Mouse (Mus musculus) mesoderm, embryonic 11.5 days (tissue): ENCODE results near the gene Rabif.
"Not testable (repeated sequence)": the region's sequence is repeated elsewhere in the genome, so short reads cannot be mapped to it uniquely, and the experiment has no call there.

Experiments used
- DNase-seq: peaks from one replicate; pipeline ENCODE4 v3.0.0-alpha.2; 2012; ENCODE audit warnings: low read depth, low spot score

Rabif gene

GRCm38 (mm10) chr1:134512584-134512983 is 18.1 kb downstream of the Rabif start:
- no peak for DNase-seq

DNA sequence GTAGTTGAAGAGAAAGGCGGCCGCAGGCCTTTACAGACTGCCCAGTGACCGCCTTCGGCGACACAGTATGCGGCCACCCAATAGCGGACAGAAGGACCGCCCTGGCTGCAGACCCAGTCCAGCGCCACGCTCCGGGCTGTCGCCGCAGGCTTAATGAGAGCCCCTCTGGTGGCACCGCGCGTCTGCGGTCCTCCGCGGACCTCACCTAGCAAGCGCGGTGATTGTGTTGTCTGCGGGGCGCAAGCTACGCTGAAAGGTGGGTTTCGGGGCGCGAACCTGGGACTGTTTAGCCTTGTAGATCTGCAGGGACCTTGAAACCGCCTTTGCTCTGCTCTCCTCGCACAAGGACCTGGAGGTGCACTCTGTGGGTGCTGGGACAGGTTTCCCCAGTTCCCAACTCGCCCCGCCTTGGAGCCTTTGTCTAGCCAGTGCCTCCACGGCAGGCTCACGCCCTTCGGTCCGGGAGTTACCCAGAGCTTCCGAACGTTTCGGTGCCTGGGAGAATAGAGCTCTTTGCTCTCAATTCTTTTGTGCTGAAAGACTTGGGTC is 18.9 kb downstream of the Rabif start:
- DNase-seq: no peak

DNA sequence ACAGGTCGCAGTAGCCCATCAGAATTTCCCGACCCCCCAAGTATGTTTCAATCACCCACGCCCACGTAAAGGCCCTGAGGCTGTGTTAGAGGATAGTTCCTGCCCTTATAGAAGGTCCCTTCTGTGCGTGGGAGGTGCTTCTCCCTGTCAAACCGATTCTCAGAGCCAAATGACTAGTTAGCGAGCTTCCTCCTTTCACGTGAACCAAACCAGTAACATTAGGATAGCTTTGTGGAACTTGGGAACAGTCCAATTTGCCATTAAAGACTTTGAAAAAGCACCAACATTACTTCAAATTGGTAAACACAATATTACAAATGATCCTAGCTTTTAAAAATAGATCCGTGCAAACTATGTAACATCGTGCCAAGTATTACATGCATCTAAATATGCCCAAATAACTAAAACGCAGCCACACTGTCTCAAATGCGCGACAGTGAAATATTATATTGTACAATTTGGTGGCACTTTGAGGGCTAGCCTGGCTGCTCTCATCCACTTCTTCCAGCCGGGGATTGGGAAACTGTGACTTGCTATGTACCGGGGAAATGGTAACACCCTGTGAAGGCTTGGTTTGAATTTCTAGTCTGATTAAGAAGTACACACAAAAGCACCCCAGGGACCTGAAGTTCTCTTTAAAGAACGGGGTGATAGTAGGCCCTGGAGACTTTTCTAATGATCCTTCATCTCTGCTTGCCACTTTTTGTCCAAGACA is 19.6 kb downstream of the Rabif start:
- DNase-seq: no peak

DNA sequence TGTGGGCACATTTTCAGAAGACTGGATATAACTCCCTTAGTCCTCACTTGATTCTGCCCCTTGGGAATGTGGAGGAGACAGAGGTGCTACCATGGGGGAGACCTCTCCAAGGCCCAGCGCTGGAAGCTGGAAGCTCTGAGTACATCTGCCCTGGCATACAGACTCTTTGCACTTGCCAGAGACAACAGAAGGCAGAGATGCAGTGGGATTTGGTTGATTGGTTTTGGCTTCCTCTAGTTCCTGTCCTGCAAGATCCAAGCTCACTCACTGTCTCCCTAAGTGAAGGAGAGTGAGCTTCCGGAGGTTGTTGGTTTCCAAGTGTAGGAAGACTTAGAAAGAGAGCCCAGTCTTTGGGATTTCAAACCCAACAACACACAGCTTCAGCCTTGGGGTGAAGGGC is 21.4 kb downstream of the Rabif start:
- DNase-seq: no peak

- DNase-seq: peak; percentile 84
Observed at GRCm38 (mm10) chr1:134516491-134517198, 22.2 kb downstream of the Rabif start.

- DNase-seq: not testable (repeated sequence)
Observed at GRCm38 (mm10) chr1:134517841-134518240, 23.4 kb downstream of the Rabif start.

- DNase-seq: peak; percentile 88
Observed at GRCm38 (mm10) chr1:134518677-134519076, 24.2 kb downstream of the Rabif start.

- not testable (repeated sequence) for DNase-seq
Observed at GRCm38 (mm10) chr1:134519201-134519600, 24.8 kb downstream of the Rabif start.

GRCm38 (mm10) chr1:134520001-134520721 is 25.7 kb downstream of the Rabif start:
- DNase-seq: no peak

DNA sequence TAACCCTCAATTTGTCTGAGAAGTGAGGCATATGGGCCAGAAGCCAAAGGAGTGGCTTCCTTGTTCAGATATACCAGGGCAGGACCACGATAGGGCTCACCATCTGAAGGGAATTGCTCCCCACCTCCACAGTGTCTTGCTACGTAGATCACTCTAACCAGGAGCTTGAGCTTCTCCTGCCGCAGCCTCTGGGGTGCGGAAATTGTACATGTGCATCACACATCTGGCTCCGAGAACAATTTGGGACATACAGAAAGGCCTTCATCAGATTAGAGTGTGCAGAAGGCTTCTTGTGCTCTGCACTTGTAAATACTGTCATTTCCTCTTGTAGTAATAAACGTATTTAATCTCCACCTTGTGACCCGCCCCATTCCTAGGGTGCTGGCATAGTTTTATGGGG is 26.7 kb downstream of the Rabif start:
- no peak for DNase-seq

GRCm38 (mm10) chr1:134522325-134522724 is 27.9 kb downstream of the Rabif start:
- DNase-seq: no peak

DNA sequence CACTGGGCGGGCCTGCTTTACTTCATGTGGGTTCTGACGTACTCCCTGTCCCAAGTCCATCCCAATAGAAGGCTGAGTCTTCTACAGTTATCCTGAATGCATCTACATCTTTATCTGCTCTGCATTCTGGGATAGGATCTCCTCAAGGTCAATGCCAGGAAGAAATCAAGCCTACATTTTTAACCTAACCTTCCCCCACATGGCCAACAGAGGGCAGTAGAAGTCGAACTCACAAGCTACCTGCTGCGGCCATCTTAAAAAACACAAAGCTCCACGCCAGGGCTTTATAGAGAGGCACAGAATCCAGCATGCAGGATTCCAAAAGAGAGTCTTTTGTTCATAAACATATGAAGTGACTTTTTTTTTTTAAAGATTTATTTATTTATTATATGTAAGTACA is 30.0 kb downstream of the Rabif start:
- no peak for DNase-seq

- no peak for DNase-seq
Observed at GRCm38 (mm10) chr1:134525015-134525414, 30.6 kb downstream of the Rabif start.

- DNase-seq: no peak
Observed at GRCm38 (mm10) chr1:134526752-134527151, 32.3 kb downstream of the Rabif start.

GRCm38 (mm10) chr1:134530618-134531017 is 36.2 kb downstream of the Rabif start:
- no peak for DNase-seq

DNA sequence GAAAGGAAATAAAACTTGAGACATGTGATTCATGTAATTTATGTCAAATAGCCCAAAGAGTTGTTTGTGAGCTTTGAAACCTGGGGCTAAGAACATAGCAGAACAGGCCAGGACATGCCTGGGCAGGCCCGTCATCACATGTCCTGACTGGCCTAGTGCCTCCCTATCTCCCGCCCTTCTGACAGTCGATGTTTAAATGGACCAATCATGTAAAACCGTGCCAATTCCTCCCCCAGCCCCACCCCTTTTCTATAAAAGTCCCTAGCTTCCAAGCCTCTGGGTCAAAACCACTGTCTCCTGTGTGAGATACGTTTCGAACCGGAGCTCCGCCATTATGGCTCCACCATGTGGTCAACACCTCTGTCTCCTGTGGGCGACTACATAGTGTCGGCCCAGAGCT is 39.3 kb downstream of the Rabif start:
- not testable (repeated sequence) for DNase-seq

GRCm38 (mm10) chr1:134535054-134535453 is 40.6 kb downstream of the Rabif start:
- no peak for DNase-seq

GRCm38 (mm10) chr1:134535513-134535912 is 41.1 kb downstream of the Rabif start:
- DNase-seq: no peak

- no peak for DNase-seq
Observed at GRCm38 (mm10) chr1:134540610-134541009, 46.2 kb downstream of the Rabif start.

DNA sequence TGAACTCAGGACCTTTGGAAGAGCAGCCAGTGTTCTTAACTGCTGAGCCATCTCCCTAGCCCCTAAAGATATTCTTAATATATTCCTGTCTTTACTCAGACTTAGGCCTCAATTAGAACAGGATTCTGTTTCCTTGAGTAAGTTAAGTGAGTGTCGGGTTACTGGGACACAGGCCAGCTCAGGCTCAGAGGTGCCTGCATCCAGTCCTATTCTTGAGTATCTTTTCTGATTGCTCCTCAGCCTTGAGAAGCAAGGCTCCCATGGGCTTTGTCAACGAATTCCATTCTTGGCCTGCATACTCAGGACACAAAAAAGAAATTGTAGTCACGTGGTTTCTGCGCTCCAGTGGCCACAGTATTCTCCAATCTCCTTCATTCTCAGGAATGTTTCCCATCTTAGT is 53.8 kb downstream of the Rabif start:
- no peak for DNase-seq

GRCm38 (mm10) chr1:134549632-134550132 is 55.2 kb downstream of the Rabif start, which contains the start of gene Mgat4e:
TSS of gene Mgat4e (minus strand) at chr1:134549682.
- no peak for DNase-seq

DNA sequence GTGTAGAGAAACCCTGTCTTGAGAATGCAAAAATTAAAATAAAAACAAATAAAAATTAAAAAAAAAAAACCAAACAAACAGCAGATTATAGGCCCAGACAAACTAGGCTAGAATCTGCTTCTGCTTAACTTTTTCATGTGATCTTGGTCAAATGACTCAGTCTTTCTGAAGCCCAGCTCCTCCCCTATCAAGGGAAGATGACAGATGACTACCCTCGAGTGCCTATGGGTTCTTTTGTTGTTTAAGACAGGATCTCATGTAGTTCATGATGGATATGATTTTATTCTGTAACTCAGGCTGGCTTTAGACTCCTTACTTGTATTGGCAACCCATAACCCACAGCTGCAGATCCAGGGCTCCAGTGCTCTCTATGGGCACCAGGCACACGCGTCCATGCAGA is 57.4 kb downstream of the Rabif start:
- no peak for DNase-seq
